Mouse (Mus musculus) right cerebral cortex, adult 18-20 months (tissue): ENCODE results near the gene Rgp1.
A peak's percentile ranks its signal among the peaks of the same experiment; 100 is the strongest.

Source experiments
- DNase-seq: peaks from one replicate; pipeline ENCODE4 v3.0.0; 2022; ENCODE audit warnings: mixed read lengths

Gene Rgp1

GRCm38 (mm10) chr4:43598650-43599380 is 20.3 kb downstream of the Rgp1 start:
- no peak for DNase-seq

DNA sequence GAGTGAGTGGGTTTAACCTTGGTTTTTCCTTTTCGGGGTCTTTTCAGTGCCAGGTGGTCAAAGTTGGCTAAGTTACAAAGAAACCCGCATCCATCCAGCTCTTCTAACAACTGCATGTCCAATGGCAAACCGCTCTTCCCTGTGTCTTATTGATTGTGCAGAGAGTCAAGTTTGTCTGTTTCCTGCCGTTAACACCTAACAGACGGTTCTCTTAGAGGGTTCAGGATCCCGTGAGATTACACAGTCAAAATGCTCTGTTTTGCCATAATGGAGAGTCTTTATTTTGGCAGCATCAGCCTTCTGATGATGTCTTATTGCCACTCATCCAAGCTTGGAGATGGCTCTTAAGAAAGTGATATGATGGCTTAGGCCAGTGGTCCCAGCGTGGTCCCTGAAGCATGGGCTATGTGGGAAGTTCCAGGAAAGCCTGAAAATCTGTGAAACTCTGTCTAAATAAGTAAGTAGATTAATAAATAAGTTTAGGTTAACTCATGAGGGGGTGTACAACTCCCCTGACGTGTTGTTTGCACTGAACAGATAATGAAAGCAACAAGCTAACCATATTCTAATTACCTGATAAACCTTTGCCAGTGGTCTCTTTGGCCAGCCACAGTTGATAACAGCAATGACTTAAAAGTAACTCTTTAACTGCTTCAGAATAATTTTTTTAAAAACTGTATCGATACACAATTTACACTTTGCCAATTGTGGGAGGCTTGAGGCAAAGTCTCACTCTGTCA is 21.9 kb downstream of the Rgp1 start:
- no peak for DNase-seq

DNA sequence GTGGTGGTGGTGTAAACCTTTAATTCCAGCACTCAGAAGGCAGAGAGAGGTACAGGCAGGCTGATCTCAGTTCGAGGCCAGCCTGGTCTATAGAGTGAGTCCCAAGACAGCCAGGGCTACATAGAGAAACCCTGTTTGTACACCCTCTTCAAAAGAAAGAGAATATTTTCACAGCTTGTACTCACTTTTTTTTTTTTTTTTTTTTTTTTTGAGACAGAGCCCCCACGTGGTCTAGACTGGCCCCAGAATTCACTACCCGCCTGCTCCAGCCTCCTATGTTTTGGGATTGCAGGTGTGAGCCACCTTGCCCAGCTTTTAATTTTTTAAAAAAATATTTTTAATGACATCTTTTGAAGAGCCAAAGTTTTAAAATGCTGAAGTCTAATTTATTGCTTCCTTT is 25.6 kb downstream of the Rgp1 start:
- DNase-seq: no peak

DNA sequence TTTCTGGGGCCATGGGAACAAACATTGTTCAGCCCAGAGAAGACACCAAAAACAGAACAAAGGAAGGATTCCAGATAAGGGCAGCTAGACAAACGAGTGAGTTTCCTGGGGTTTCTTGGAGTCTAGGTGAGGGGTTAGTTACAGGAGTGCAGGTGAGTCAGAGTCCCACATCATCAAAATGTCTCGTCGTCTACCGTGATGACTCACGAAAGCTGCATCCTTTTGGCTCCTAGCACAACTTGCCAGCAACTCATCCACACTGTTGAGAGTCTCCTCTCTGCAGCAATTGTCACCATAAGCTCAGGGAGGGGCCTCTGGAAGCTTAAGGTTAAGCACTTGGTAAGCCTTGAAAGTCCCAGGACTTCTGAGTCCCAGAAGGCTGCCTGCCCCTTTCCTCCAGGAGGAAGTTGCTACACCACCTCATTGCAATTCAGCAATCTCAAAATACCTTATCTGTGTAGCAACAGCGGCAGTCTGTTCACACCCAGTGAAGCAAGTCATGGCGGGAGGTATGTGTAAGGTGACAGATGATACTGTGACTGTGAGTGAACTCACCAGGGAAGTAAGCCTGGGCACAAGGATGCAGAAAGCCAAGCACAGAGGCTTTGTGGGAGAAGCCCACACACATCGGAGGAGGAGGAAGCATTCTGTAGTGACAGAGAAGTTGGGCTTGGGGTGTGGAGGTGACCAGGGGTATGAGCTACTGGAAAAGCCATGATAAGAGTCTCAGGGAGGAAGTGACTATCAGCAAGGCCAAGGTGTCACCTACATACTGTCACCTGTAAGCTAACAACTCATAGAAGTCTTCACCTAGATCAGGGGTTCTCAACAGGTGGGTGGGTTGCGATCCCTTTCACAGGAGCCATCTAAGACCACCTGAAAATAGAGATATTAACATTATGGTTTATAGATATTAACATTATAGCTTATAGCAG is 26.5 kb downstream of the Rgp1 start:
- DNase-seq: no peak

- no peak for DNase-seq
These were observed 34.0 kb downstream of the Rgp1 start for GRCm38 (mm10) chr4:43612534-43612933.

DNA sequence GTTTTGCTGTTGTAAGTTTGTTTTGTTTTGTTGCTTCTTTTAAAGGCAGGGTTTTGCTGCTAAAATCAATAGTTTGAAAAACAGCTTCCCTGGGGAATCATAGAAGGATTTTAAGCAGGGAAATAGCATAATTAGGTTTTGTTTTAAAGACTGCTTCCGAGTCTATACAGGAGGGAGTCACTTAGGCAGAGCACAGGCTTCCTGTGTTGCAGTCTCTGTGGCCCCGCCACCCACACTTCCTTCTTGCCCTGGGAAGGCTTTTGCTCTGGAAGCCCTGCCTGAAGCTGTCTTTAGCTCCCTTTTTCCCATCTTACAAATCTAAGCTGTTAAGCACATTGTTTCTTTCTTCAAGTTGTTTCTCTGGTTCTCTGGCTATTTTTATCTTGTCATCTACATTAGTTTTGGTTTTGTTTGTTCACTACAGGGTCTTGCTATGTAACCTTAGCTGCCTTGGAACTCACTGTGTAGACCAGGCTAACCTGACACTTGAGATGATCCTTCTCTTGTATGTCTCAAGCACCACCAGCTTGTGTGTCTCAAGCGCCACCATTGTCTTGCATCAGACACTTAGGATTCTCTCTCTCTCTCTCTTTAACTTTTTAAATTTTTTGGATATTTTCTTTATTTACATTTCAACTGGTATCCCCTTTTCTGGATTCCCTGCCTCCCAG is 34.7 kb downstream of the Rgp1 start:
- no peak for DNase-seq

GRCm38 (mm10) chr4:43620146-43620778 is 41.7 kb downstream of the Rgp1 start:
- DNase-seq: no peak

GRCm38 (mm10) chr4:43629106-43629817 is 50.7 kb downstream of the Rgp1 start:
- no peak for DNase-seq

DNA sequence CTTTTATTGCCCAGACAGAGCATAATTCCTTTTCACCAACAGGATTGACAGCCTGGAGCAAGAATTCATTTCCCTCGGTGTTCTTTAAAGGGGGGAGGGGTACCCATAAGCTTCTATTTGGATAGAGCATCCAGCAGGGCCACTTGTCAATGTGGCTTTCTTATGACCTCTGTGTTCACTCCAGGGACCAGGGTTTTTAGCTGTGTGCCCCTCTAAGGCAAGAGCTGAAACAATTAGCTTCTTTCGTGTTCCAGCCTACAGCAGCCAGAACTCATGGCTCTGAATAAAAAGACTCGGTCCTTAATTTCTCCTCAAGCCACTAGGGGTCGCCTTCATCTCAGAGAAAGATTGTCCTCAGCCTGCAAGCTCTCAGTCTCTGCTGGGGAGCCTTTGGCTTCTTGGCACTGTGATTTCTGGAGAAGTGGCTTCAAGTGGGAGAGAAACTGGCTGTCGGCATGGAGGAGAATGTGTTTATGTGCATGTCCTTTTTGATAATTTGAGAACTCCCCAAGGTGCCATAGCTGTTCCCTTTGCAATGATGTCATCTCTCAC is 51.6 kb downstream of the Rgp1 start:
- DNase-seq: peak; percentile 88

- DNase-seq: no peak
These were observed 52.1 kb downstream of the Rgp1 start for GRCm38 (mm10) chr4:43630671-43631045.

GRCm38 (mm10) chr4:43631046-43631955 is 52.8 kb downstream of the Rgp1 start, which contains the start of gene Npr2:
Gene Npr2 (plus strand): TSS chr4:43631935.
- DNase-seq: peak; percentile 29

GRCm38 (mm10) chr4:43631956-43632920 is 53.7 kb downstream of the Rgp1 start:
- DNase-seq: no peak

- no peak for DNase-seq
These were observed 54.8 kb downstream of the Rgp1 start for GRCm38 (mm10) chr4:43633296-43633695.

DNA sequence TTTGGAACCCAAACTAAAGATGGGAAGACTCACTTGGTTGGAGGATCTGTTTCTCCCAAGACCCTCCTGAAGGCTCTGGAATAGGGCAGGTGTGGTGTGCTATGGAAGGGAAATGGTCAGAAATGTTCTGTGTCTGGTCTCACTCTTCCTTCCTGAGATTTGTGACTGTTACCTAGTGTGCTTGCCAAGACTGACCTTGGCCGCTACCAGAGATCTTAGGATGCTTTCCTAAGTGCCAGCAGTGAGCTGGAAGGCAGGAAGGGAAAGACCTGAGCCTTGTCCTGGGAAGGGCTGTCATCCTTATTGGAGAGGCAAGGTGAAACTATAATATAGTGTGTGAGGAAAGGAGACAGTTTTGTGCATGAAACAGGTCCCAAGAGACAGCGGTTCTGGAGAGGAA is 55.2 kb downstream of the Rgp1 start:
- DNase-seq: no peak

DNA sequence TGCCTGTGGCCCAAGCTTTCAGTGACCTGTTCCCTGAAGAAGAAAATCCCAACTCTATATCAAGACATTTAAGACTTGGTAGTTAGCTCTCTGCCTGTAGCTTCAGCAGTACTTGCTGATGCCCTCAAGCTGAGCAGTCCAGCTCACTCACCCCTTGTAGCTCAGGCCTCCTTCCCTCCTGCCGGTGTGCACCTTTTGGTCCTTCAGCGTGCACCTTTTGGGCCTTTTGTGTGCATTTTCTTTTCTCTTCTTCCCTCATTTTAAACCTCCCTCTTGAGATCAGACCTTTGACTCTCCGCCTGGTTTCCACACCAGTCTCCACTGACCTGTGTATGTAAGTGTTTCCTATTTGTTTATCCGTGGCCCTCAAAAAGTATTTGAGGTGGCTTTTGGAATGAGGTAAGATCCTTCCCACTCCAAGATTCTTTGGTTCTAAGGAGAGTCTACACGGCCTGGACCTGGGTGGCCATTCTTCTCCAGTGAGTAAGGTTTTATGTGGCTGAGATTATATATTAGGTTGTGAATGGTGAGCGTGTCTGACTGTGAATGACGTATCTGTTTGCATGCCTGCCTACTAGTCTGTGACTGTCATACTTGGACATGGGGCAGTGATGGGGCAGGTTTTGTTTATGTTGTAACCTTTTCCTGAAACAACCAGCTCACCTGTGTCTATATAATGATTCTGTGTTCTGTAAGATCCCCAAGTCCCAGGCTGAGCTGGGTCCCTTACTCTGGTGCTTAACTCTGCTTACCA is 56.3 kb downstream of the Rgp1 start:
- DNase-seq: no peak

GRCm38 (mm10) chr4:43636751-43637150 is 58.2 kb downstream of the Rgp1 start:
- DNase-seq: no peak
